Mouse (Mus musculus): ENCODE measurements around the gene Calhm5. TPM values are rescaled to one million over a fixed set of nuclear protein-coding genes. Genes with fewer than 3 reads are reported as not detected.

The Calhm5 gene
- under 1 TPM; 0.87 to 0.93 TPM for total RNA-seq (2021)
- long read RNA-seq, experiment 1, full-length matches to known transcripts, result 4 of 4 reads
- long read RNA-seq, experiment 1, partial matches to known transcripts, result 0 of 4 reads
- long read RNA-seq, experiment 1, other reads (novel, unspliced or antisense), result 0 of 4 reads
- long read RNA-seq, experiment 2, result 0 reads

GRCm38 (mm10) chr10:34096418-34096883, at the start of gene Calhm5:
Gene Calhm5 (minus strand): TSS chr10:34096519.
- peak; percentile 74 to 75 for DNase-seq

DNA sequence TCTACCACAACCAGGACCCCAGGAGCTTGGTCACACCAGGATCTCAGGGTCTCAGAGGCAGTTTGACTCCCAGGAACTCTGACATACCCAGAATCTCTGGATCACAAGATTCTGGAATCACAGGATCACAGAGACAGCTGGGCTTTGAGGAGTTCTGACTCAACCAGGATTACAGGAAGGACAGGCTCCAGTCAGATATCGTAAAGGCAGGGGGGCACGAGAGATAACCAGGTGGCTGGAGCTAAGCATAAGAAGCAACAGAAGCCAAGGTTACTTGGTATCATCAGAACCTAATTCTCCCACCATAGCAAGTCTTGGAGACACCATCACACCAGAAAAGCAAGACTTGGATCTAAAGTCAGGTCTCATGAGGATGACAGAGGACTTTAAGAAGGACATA, 45.4 kb upstream of the Calhm5 start:
- DNase-seq, result no peak

DNA sequence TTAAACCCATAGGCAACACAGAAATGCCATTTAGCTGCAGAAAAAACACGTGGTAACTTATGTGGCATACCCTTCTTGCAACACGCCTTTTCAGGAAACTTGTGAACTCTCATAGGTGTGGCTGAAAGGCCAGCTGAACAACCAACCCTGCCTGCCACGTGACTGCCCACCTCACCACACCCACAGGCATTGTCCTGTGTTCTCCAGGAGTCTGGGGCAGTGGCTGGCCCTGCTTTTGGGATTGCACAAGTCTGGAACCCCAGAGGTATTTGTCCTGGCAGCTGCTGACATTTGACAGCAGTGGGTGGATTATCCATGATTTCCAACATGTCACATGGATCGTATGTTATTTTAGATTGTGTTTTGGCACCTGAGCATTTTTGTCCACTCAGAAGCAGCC, 43.4 kb upstream of the Calhm5 start:
- DNase-seq, result no peak

GRCm38 (mm10) chr10:34138027-34138426, 41.7 kb upstream of the Calhm5 start:
- DNase-seq, result peak in 1 of 2 experiments; percentile 38

GRCm38 (mm10) chr10:34136432-34136831, 40.1 kb upstream of the Calhm5 start:
- no peak for DNase-seq

DNA sequence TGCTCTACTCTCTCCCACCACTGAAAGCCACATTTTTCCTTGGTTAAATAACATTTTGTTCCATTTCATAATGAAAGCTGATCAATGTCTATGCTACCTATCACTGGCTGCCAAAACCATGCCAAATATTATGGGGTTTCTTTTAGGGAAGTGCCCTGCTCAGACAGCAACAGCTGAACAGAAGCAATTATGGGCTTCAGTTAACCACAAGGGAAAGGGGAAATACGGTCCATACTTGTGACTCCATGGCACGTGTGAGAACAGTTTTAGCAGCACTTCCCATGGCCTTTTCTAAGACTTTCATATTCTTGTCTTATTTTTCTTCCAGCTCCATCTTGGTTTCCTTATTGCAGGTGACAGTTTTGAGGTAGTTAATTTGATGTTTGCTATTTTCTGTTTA, 35.0 kb upstream of the Calhm5 start:
- peak in 1 of 2 experiments; percentile 52 for DNase-seq

DNA sequence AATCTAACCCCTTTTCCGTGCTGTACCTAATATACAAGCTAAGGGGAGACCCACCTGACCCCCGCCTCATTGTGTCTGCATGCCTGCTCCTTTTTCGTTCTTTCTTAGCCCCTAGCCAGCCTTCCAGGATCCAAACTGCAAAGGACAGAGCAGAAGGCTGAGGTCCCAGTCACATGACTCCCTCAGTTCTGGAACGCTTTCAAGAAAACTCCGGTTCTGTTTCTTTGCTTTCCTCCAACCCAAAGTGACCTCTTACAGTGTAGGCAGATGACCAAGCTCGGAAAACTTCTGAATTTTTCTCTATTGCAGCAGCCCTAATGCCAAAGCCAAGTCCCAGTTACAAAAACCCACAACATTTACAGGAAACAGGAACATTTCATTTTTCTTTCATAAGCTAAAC, 32.1 kb upstream of the Calhm5 start:
- peak; percentile 71 to 75 for DNase-seq

DNA sequence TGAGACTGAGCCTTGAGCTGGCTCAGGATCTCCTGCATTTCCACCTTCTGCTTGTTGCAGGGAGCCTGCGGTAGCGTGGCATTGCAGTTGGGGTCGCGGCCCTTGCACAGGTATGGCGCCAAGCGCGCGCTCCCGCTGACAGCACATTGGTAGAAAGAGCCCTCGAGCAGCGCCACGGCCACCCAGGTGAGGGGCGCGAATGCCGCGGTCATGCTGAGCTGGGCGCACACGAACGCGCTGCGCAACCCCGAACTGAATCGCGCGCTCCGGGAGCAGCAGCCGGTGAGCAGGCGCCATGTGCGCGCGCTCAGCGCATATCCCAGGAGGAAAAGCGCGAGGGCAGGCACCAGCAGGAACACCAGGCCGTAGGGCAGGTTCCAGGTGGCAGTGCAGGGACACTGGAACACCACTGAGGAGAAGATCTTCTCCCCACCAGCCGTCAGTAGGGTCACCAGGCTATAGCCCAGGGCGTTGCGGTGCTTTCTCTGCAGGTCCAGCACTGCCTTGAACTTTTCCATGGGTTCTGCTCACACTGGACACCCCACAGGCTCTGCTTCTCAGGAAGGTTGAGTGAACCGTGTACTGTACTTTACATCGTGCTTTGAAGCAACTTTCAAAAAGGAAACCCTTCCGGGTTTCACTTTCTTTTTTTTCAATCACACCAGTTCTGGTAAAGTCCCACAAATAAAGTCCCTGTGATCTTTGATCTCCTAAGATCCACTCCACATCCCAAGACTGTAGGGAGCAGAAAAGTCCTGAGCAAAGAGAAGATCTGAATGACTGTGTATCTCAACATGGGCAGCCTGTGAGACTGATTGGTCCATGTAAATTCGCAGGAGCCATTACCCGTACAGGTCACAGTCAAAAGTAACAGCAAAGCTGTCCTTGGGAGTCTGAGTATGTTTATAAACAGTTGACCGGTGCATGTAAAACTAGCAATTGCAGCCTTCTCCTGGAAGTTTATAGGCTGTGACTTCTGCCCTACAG, 31.4 kb upstream of the Calhm5 start, which contains the start of gene Calhm6:
Gene Calhm6 (minus strand): TSS at position 593 of the 987 bp plus-strand sequence.
- DNase-seq, result peak; percentile 48 to 50

DNA sequence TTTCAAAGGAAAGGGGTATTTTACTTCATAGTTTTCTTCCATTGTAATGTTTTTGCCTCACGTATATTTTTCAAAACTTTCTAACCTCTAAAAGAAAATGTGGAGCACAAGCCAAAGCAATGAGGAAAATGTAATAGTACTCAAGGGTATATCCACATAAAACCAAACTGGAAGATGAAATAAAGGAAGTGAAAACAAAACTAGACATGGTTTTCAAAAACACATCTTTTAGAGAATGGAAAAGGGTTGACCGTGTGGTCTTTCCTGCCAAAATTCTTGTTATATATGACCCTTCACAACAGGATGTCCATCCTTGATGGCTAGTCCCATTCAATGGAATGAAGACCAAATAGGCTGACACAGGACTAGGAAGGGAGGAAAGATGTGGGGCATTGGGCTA, 22.1 kb upstream of the Calhm5 start:
- no peak for DNase-seq

DNA sequence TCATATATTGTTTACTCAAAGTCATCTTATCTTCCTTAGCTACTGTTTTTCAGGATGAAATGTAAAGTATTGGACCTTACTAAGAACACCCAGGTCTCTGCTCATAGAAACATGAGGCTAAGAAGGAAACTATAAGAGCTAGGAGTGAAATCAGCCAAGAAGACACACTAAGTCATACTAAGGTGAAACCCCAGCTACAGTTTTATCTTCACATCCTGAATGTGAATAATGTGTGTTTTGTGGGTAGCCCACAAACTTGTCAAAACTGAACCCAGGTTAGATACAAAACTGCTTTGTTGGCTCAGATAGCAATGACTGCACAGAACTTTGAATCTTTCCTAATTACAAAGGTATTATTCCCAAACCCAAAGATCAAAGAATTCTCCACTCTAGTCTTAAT, 21.5 kb upstream of the Calhm5 start:
- DNase-seq, result no peak

DNA sequence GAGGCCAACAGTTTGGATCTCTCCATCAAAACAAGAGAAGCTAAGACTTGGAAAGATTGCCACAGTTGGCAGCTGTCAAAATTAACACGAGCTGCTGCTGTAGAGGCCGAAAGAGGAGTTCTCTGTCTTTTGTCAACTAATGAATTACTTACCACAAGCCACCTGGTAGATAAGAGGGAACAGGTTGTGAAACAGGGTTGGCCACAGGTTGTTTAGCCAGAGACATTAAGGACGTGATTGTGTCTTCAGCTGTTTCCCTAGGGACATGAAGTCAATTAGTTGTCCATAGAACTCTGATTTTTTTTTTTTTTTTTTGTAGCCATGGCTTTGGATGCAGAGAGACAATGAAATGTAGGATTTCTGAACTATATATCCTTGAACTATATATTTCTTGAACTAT, 20.8 kb upstream of the Calhm5 start:
- no peak for DNase-seq

DNA sequence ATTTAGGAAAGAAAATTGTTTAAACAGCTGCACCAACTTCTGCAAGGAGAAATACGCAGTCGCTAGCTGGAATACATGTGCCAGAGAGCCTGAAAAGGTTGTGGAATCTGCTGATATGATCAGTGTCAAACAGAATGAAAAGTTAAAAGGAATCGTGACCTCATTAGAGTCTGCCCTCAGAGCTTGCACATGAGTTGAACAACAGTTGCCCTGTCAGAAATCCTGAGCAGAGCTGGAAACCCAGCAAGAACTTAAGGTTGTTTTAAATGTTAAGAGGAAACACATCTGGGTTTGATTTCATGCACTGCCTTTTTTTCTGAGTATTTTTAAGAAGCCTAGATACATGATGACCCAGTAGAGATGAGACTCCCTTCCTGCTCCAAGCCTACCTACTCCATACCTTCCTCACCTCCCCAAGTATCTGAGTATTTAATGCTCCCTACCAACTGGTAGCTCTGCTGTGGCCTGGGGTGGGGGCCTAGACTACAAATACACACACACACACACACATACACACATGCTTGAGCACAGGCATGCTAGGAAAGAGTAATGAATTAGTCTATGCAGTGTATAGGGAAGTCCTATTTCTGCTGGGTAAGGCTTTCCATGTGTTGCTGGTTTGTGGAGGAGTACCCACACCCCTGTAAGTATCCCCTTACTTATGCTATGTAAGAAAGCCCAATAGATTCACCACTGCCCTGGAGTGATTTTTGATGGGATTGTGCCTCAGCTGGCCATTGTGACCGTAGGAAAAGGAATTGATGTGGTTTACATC, 15.8 kb upstream of the Calhm5 start:
- no peak for DNase-seq

DNA sequence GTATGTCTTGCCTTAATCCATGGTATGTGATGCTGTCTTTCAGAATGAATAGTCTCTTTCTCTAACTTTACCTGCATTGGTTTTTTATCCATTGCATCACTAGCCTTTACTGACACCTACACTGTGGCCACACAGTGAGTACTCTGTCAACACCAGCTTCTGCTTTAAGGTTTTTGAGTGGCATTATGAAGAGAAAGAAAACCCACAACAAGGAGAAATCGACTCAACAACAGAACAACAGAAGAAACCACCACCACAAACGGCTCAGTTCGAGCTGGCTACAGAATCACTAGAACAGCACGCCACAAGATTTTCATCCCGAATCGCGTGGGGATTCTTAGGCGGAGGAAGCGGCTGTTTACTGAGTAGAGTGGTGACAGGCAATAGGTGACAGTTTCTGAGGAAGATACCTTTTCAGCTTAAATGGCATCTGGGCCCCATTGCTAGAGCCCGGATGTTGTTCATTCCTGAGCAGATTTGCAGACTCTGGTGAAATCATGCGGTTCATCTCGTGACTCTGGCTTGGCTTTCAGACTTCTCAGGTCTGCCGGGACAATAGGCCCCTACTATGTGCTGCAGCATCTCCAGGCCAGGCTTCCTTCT, 14.6 kb upstream of the Calhm5 start:
- DNase-seq, result no peak

GRCm38 (mm10) chr10:34095964-34096363, 355 bp downstream of the Calhm5 start:
- no peak for DNase-seq

DNA sequence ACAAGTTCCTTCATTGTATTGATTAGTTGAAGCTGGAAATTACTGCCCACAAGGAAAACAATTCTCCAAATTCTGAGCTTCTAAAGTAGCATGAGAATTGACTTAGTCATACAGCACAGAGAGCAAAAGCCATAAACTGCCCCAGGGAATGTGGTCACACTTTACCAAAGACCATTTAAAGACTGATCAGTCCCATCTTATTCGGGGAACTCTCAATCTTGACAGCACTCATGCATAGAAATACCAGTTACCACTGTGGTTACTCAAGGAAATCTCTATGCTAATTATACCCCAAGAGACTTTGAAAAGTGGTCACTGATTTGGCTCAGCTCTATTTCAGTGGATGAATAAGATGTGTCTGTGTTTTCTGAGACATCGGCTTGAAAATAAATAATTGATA, 1.2 kb downstream of the Calhm5 start:
- DNase-seq, result no peak

DNA sequence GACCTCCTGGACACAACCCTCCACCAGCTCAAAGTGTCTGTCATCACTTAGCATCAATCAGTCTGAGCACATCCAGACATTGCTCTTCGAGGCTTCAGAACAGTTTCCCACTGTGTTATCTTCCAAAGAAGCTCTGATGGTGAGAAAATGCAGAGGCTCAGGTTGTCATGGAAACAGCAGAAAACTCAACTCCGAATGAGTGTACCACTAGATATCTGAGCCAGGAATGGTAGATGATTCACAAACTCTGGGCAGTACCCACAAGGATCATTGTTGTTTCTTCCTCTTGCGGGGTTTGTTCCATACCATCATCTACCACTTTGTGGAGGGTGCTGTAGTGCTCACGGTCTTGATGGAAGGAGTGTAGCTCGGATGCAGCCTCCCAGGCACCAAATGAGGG, 4.4 kb downstream of the Calhm5 start:
- no peak for DNase-seq

GRCm38 (mm10) chr10:34090481-34090880, 5.8 kb downstream of the Calhm5 start:
- DNase-seq, result no peak

GRCm38 (mm10) chr10:34089517-34089916, 6.8 kb downstream of the Calhm5 start:
- DNase-seq, result no peak

DNA sequence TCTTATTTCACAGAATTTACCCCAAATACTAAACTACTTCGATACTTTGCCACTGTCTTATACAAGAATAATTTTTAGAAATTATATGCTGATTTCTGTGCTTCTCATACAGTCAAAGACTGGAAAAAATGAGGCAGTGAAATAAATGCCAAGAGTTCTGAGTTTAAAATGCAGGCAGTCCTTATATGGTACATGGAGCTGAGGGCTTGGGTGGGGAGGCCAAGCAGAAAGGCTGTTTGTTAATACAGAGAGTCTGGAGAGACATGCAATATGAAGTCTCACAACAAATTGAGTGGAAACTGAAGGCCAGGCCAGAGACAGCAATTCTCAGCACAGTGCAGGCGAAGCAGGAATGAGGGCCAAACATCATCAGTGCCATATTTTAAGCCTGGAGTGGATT, 7.8 kb downstream of the Calhm5 start:
- DNase-seq, result no peak

GRCm38 (mm10) chr10:34086514-34086913, 9.8 kb downstream of the Calhm5 start:
- no peak for DNase-seq

DNA sequence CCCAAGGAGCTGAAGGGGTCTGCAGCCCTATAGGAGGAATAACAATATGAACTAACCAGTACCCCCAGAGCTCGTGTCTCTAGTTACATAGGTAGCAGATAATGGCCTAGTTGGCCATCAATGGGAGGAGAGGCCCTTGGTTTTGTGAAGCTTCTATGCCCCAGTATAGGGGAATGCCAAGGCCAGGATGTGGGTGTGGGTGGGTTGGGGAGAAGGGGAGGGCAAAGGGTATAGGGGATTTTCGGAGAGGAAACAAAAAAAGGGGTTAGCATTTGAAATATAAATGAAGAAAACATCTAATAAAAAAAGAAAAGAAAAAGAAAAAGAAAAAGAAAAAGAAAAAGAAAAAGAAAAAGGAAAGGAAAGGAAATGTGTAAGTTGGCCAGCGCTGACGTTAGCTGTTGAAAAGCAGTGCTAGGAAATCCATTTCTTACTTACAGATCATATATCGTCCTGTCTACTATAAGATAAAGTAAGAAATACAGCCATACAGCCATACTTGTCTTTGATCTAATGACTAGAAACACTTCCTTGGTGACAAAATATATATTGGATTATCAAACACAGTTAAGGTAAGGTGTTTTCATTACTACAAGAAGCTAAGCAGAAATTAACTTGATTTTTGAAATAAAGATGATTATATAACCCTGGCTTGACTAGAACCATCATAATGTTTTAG, 21.7 kb downstream of the Calhm5 start:
- DNase-seq, result no peak

- no peak for DNase-seq
Measured at GRCm38 (mm10) chr10:34071650-34072049, 24.7 kb downstream of the Calhm5 start.
